Mouse (Mus musculus) kidney, postnatal 0 days (tissue): ENCODE data around the gene Ano1. TPM values are rescaled to one million over a fixed set of nuclear protein-coding genes. Genes with fewer than 3 reads are reported as not detected.

Experiments
- ATAC-seq: fragments of 200-750 bp; cut with Nextera tagmentation; replicated peaks from 2 replicates; pipeline ENCODE4 v1.8.0; 2017; ENCODE audit warnings: low read depth, moderate number of reproducible peaks, moderate TSS enrichment, moderate library complexity; ENCODE audit not compliant: low FRiP score
- DNase-seq: peaks from one replicate; pipeline ENCODE4 v3.0.0-alpha.2; 2016; ENCODE audit warnings: low spot score
- H3K27ac ChIP-seq: fragments of 300-500 bp; sonication (generic); 2 replicates; pipeline ENCODE4 v1.5.1; 2014; ENCODE audit warnings: mild to moderate bottlenecking
- H3K27me3 ChIP-seq: fragments of 300-500 bp; sonication (generic); 2 replicates; pipeline ENCODE4 v1.6.1; 2014; ENCODE audit warnings: low read length, mixed read lengths; ENCODE audit not compliant: insufficient read depth
- H3K36me3 ChIP-seq: fragments of 300-500 bp; sonication (generic); 2 replicates; pipeline ENCODE4 v1.6.1; 2014; ENCODE audit warnings: low read length, mixed read lengths; ENCODE audit not compliant: insufficient read depth
- H3K4me1 ChIP-seq: fragments of 300-500 bp; sonication (generic); replicated peaks from 2 replicates; pipeline ENCODE4 v1.6.1; 2014; ENCODE audit warnings: antibody characterized with exemption, low read length, mixed read lengths; ENCODE audit not compliant: insufficient read depth
- H3K4me2 ChIP-seq: fragments of 300-500 bp; sonication (generic); 2 replicates; pipeline ENCODE4 v1.6.1; 2014; ENCODE audit warnings: mild to moderate bottlenecking, low read length, moderate library complexity, mixed read lengths
- H3K4me3 ChIP-seq: fragments of 300-500 bp; sonication (generic); replicated peaks from 2 replicates; pipeline ENCODE4 v1.5.1; 2014; ENCODE audit warnings: low read depth, low read length
- H3K9ac ChIP-seq: fragments of 300-500 bp; sonication (generic); 2 replicates; pipeline ENCODE4 v1.6.1; 2014; ENCODE audit warnings: low read depth, low read length
- H3K9me3 ChIP-seq: fragments of 300-500 bp; sonication (generic); replicated peaks from 2 replicates; pipeline ENCODE4 v1.6.1; 2016; ENCODE audit warnings: low read length, inconsistent platforms, mixed read lengths
- CTCF ChIP-seq: IDR thresholded peaks from 2 replicates; pipeline ENCODE4 v1.5.1; 2016; ENCODE audit warnings: antibody characterized with exemption, low read depth, mild to moderate bottlenecking, moderate library complexity
- WGBS: fragments of 180-500 bp; shearing (Covaris S2); extraction: QIAGEN DNeasy Blood & Tissue Kit; methylation state at CpG from one replicate; pipeline ENCODE4 v1.1.7; 2014; 5-methylcytosine and 5-hydroxymethylcytosine counted together
- polyA plus RNA-seq: library from polyadenylated mRNA; unstranded; fragments of >200 nt; fragmentation: Nextera tagmentation; extraction: Ambion mirVana; gene quantifications from 2 replicates; pipeline ENCODE4 v1.2.1, GENCODE M21; 2015

Gene Ano1
- polyA plus RNA-seq, 1 experiment from 2014 or later = 34.1 TPM

GRCm38 (mm10) chr7:144731182-144731896 lies 20.4 kb downstream of the Ano1 start:
- Histone ChIP-seq H3K36me3 (no peaks in the 10 kb centered on the region), H3K27ac (no peak overlapping the region), H3K4me2 (no peak overlapping the region), H3K9me3 (no peaks in the 10 kb centered on the region), H3K27me3 (no peaks in the 10 kb centered on the region; the same call in 1 of the 2 replicates), H3K4me1 (no peaks in the 10 kb centered on the region), H3K4me3 (no peak overlapping the region), H3K9ac (no peak overlapping the region)
- no peak for TF ChIP-seq CTCF
- WGBS = 38% methylated on average over 9 of the region's 9 CpGs
- ATAC-seq (no peak), DNase-seq (no peak)

- no peaks in the 10 kb centered on the region for H3K27me3 ChIP-seq
- H3K36me3 ChIP-seq = no peaks in the 10 kb centered on the region
- ATAC-seq (no peak), DNase-seq (no peak)
- H3K27ac ChIP-seq = no peak overlapping the region
- no peak for TF ChIP-seq CTCF
- 29% methylated on average over 1 of the region's 1 CpGs for WGBS
- H3K9me3 ChIP-seq = no peaks in the 10 kb centered on the region
- H3K4me3 ChIP-seq = no peak overlapping the region
- H3K4me2 ChIP-seq = no peak overlapping the region
- H3K9ac ChIP-seq = no peak overlapping the region
- no peaks in the 10 kb centered on the region for H3K4me1 ChIP-seq
Measured at GRCm38 (mm10) chr7:144724283-144724682, 27.5 kb downstream of the Ano1 start.

GRCm38 (mm10) chr7:144719956-144720355 lies 31.8 kb downstream of the Ano1 start:
- no peaks in the 10 kb centered on the region for H3K9me3 ChIP-seq
- ATAC-seq = no peak
- WGBS = 71% methylated on average over 4 of the region's 4 CpGs
- H3K27me3 ChIP-seq = no peaks in the 10 kb centered on the region
- H3K4me1 ChIP-seq = no peaks in the 10 kb centered on the region
- no peak for TF ChIP-seq CTCF
- no peak overlapping the region for H3K4me2 ChIP-seq
- H3K27ac ChIP-seq = no peak overlapping the region
- H3K4me3 ChIP-seq = no peak overlapping the region
- H3K36me3 ChIP-seq = no peaks in the 10 kb centered on the region
- no peak for DNase-seq
- no peak overlapping the region for H3K9ac ChIP-seq

GRCm38 (mm10) chr7:144717736-144718135 lies 34.0 kb downstream of the Ano1 start:
- TF ChIP-seq CTCF = no peak
- 76% methylated on average over 5 of the region's 5 CpGs for WGBS
- Histone ChIP-seq H3K4me1 (no peaks in the 10 kb centered on the region), H3K4me3 (no peak overlapping the region), H3K9me3 (no peaks in the 10 kb centered on the region), H3K27ac (no peak overlapping the region), H3K36me3 (no peaks in the 10 kb centered on the region), H3K27me3 (no peaks in the 10 kb centered on the region), H3K9ac (no peak overlapping the region), H3K4me2 (no peak overlapping the region)
- ATAC-seq (no peak), DNase-seq (no peak)

- TF ChIP-seq CTCF = no peak
- Histone ChIP-seq H3K4me1 (no peaks in the 10 kb centered on the region), H3K4me2 (no peak overlapping the region), H3K27me3 (no peaks in the 10 kb centered on the region), H3K9ac (no peak overlapping the region), H3K4me3 (no peak overlapping the region), H3K9me3 (no peaks in the 10 kb centered on the region), H3K36me3 (no peaks in the 10 kb centered on the region), H3K27ac (no peak overlapping the region)
- DNase-seq = no peak
- WGBS = 87% methylated on average over 9 of the region's 9 CpGs
- ATAC-seq = no peak
Measured at GRCm38 (mm10) chr7:144697870-144698269, 53.9 kb downstream of the Ano1 start.

GRCm38 (mm10) chr7:144696764-144697704 lies 54.7 kb downstream of the Ano1 start:
- Histone ChIP-seq H3K9ac (no peak overlapping the region), H3K9me3 (no peaks in the 10 kb centered on the region), H3K36me3 (no peaks in the 10 kb centered on the region), H3K27ac (no peak overlapping the region), H3K4me2 (no peak overlapping the region), H3K4me3 (no peak overlapping the region), H3K4me1 (no peaks in the 10 kb centered on the region), H3K27me3 (no peaks in the 10 kb centered on the region)
- ATAC-seq = peak; percentile 49; the same call in 1 of the 2 replicates
- 79% methylated on average over 7 of the region's 7 CpGs for WGBS
- peak; percentile 73 for TF ChIP-seq CTCF
- peak; percentile 47 for DNase-seq
